Mouse (Mus musculus) ES-Bruce4 (cell line): ENCODE measurements around the gene Rabl6.

ENCODE experiments used
- CTCF ChIP-seq: IDR thresholded peaks from one replicate; pipeline ENCODE4 v1.8.1; 2011; ENCODE audit warnings: low read depth, low read length
- EP300 ChIP-seq: IDR thresholded peaks from 2 replicates; pipeline ENCODE4 v1.6.1; 2011; ENCODE audit warnings: low read depth, low read length; ENCODE audit not compliant: insufficient read depth
- POLR2A ChIP-seq: IDR thresholded peaks from one replicate; pipeline ENCODE4 v1.8.1; 2011; ENCODE audit warnings: low read length; ENCODE audit not compliant: insufficient read depth

DNA sequence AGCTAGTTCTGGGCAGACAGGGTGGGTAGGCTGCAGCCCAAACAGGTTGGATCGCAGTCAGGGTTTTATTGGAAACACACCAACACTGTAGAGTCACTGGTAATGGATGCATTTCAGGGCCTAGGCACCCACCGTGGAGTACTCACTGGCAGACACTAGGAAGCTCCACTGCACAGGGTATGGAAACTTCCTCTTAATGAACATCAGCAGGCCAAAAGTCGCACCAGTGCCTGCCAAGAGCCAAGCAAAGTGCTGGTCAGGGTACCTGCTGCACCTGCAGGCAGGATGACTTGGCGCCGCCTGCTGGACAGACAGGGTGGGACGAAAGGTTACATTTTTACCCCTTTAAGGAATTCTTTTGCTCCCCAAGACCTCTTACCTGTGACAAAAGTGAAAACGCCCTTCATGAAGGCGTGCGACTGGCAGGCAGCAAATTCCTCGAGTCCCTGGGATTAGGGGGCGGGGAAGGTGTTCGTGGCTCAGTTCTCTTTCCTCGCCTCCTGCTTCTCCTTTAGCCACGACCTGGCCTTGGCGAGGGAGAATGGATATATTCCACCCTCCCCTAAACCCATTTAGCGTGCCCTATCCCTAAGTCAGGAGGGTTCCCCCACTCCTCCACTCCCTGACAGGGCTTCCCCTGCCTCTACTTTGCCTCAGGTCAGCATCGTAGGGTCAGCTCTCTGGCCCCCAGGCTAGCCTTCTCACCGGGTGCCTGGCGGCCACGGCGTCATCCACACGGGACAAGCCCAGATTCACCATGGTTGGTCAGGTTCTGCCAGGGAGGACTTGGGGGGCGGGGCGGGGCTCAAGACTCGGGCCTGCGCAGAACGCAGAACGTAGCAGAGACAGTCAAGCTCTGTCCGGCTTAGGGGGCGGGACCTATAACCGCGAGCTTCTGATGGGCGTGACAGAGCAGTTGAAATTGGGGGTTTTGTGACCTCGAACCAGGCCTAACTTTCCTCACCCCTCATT, 13.2 kb upstream of the Rabl6 start, which contains the start of gene Tmem141:
- TF ChIP-seq EP300 (no peak), CTCF (peak; percentile 88), POLR2A (no peak)
